Mouse (Mus musculus): ENCODE measurements around the gene Adamts6.

Adamts6 gene

DNA sequence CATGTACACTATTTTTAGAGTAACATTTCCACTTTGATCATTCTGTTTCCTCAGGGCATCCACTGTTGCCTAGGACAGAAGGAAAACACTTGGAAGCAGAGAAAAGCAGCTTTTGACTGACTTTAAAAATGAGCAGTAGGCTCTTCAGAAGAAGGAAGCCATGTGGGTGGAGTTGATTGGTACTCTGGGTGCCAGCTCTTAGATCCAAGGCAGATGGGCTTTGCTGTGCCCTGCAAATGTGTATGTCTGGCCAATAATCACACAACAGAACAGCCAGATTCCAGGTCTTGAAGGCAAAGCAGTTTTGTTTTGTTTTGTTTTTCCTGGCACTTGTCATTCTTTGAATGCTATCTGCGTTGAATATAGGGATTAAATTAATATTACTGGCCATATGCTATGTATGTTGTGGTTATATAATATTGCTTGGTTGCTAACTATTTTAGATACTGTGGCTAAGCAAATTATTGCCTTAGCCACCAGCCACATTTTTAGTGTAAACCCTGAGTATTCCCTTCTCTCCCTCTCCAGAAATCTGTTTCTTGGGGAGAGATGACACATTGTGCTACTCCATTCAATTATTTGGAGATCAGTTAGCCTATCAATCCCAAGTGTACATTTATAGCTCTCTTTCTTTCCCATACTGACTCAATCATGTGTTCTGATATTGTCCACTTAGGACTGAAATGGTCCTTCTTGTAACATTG is 165.8 kb downstream of the Adamts6 start:
- no peak for DNase-seq (ENCODE audit: low read depth in 1 of 2, low spot score in 2 of 2)

DNA sequence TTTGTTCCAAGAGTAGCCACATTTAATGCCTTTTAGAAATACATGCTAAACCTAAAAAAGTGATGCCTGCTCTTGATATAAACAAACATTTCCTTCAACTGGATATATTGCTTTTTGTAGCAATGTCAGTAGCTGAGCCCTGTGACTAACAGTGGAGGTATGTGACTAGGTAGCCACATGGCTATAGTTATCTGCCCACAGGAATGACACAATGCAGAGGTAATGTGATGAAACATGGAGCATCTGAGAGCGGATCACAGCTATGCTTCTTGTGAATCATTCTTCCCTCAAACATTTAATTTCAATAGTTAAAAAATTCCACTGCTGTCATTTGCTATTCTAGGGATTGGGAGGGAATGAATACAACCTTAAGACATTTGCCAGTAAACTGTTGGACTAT is 172.7 kb downstream of the Adamts6 start:
- no peak for DNase-seq (ENCODE audit: low read depth in 1 of 2, low spot score in 2 of 2)

DNA sequence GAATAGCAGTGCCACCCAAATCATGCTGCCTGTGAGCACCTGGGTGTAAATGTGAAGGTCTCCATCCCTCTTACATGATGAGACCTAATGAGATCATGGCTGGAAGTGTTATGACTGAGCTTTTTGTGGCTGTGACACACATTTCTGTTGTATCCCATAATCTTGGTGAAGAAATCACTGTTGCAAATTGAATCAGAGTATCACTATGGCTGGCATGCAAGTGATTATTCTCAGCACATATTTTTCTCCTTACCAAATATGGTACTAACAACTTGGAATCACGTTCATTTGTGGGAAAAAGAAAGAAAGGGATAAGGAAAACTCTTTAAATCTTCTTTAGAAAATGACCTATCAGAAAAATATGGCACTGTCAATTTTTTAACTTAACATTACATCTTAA is 180.4 kb downstream of the Adamts6 start:
- DNase-seq (ENCODE audit: low read depth in 1 of 2, low spot score in 2 of 2) = no peak

- DNase-seq (ENCODE audit: low read depth in 1 of 2, low spot score in 2 of 2) = no peak
Measured at GRCm38 (mm10) chr13:104476285-104476956, 188.8 kb downstream of the Adamts6 start.

DNA sequence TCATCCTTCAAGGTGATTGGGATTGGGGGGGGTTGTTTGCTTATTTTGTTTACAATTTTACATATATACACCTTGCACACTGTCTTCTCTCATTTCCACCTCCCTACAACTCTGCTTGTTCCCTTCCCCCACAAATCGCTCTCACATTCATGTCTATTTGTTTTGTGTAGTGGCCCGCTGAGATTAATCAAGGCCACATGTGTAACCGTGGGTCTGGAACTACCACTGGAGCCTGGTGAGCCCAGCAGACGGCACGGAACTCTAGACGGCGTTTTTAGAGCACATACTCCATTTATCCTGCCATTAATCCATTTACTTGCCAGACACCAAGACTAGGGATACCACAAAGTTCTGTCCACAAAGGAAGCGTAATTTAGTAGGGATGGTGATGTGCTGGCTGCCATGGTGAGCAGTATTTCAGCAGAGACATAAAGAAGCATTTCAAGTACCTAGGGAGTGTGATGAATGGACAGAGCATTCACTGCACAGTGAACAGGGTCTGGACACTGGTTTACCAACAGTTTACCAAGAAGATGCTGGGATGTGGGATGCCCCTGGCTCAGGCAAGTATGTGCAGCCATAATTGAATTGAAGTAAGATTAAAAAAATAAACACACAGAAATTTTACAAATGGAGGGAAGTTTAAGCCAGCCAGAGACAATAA is 194.9 kb downstream of the Adamts6 start:
- no peak for DNase-seq (ENCODE audit: low read depth in 1 of 2, low spot score in 2 of 2)

- DNase-seq (ENCODE audit: low read depth in 1 of 2, low spot score in 2 of 2) = no peak
Measured at GRCm38 (mm10) chr13:104483111-104483722, 195.6 kb downstream of the Adamts6 start.

DNA sequence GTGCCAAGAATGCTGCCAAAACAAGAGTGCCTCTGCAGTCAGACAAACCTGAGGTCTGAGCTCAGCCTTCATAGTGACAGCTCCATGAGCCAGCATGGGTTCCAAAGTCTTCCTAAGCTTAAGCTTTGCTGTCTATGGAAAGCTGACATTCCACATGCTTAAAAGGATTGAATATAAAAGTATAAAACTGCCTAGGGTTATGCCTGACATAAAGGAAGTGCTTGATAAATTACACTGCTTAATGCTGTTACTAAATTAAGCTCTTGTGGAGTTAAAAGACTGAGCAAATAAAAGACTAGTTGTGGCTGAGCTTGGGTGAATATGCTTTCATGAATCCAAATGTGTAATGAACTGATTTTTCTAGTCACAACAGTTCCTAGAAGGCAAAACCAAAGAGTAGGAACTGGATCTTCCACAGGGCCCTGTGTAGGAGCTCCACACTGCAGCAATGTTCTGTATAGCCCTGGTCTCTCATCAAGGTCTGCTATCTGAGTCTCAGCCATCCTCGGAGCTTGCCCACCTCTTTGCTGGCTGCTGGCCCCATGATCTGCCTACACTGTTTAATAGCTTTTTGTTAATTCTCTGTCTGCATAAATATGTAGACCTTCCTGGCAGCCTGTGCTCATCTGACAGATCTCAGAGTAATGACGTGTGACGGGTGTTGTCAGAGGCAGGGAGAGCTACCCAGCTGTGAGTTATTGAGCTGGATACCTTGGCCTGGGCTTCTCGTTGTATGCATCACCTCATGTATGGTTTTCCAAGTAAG is 203.6 kb downstream of the Adamts6 start:
- no peak for DNase-seq (ENCODE audit: low read depth in 1 of 2, low spot score in 2 of 2)

DNA sequence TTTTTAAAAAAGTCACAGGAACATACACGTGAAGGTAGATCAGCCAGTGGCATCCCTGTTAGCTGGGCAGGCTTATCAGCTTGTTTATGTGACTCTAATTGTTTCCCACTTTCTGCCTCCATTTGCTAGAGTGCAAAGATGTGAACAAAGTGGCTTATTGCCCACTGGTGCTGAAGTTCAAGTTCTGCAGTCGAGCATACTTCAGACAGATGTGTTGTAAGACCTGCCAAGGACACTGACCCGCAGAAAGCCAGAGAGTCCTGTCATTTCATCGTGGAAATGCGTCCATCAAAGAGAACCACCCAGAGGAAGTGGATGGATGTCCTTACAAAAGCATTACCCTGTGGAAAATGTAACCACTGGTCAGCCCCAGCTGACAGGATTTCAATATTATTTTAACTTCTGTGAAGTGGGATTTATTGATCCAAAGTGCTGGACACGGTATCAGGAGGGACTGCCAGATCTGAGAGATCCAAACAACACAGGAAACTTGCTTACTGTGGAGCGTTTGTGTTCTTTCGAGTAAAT is 205.9 kb downstream of the Adamts6 start:
- no peak for DNase-seq (ENCODE audit: low read depth in 1 of 2, low spot score in 2 of 2)

DNA sequence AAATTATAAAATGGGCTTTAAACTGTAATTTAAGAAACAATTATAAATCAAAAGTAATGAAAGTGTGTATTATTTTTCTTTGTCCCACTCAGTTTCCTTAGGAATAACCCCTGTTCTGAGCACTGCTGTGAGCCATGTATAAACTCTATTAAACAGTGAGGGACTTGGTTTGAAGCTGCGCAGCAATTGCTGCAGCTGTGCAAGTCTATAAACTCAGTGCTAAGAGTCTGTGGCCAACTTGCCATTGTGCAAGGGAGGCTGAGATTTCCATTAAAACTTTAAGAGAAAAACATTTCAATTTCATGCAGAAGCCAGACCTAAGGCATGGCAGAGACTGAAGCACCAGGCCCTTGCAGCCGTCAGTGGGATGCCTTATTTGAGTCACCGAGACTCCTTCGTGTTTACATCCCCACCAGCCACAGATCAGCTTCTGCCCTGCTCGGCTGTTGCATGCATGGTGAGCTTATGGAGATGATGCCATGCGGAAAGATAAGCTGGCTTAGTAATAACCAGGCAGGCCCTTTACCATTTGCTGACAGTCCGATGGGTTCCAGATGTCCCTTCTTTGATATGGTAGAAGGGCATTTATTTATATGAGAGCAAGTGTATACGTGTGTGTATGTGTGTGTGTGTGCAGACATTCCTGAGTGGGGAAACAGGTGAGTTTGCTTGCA is 206.7 kb downstream of the Adamts6 start:
- no peak for DNase-seq (ENCODE audit: low read depth in 1 of 2, low spot score in 2 of 2)

- DNase-seq (ENCODE audit: low read depth in 1 of 2, low spot score in 2 of 2) = no peak
Measured at GRCm38 (mm10) chr13:104497592-104497991, 210.0 kb downstream of the Adamts6 start.

GRCm38 (mm10) chr13:104498669-104499068 is 211.0 kb downstream of the Adamts6 start:
- no peak for DNase-seq (ENCODE audit: low read depth in 1 of 2, low spot score in 2 of 2)

- DNase-seq (ENCODE audit: low read depth in 1 of 2, low spot score in 2 of 2) = no peak
Measured at GRCm38 (mm10) chr13:104499116-104500040, 211.7 kb downstream of the Adamts6 start.

DNA sequence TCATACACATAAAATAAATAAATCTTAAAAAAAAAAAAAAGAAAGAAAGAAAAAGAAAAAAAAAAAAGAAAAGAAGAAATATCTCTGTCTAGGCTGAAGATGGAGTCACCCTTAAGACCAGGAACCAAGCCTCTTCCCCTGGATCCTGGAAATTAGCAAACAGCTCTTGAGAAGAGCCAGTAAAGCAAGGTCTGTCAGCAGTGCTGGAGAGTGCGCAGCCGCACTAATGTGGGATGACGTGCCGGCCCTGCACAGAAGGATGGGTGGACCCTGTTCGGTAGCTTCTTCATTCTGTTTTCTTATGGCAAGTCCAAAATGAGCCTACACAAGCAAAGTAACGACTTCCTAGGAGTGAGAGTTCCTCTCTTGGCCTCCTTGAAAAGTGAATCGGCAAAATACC is 214.8 kb downstream of the Adamts6 start:
- DNase-seq (ENCODE audit: low read depth in 1 of 2, low spot score in 2 of 2) = no peak

DNA sequence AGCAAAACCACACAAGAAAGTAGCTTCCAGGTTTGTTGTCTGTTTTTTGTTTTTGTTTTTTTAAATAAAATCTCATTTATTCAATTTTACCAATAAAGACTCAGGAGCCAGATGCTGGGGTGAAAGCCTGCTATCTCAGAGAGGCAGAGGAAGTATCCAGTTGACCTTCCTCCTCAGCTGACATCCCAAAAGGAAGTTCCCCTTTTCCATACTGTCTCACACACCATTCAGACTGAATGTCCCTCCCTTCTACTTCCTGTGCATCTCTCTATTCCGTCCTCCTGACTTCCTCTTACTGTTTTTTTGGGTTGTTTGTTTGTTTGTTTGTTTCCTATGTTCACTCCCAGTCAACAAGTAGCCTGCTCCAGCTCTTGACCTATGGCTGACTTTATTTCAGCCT is 216.4 kb downstream of the Adamts6 start:
- DNase-seq (ENCODE audit: low read depth in 1 of 2, low spot score in 2 of 2) = no peak

DNA sequence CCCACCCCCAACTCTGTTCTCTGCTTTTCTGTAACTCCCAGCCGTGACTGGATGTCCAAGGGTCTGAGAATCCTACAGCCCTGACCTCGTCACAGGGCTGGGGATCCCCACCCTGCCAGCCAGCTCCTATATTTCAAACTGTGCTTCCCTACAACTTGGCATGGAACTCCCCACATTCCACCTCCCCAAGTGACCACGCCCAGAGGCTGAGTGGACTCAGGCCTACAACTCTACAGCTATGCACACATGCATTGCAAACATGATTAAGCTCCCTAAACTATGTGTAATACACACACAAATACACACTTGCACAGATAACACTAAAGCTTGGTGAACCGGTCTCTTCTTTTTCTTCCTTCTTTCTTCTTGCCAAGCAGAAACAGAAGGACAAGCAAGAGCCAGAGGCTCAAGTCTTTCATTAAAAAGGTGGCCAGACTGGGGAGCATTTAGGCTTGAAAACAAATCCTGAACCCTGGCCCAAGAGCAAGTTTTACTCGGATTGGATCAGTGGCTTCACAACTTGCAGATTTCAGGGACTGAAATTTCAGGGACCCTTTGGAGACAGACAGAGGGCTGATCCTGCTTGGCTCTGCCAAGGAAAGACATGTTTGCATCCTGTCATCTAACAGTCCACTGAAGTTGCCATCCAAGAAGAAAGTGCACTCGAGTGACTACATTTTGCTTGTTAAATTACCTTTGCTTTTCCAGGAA is 218.7 kb downstream of the Adamts6 start:
- DNase-seq (ENCODE audit: low read depth in 1 of 2, low spot score in 2 of 2) = no peak

DNA sequence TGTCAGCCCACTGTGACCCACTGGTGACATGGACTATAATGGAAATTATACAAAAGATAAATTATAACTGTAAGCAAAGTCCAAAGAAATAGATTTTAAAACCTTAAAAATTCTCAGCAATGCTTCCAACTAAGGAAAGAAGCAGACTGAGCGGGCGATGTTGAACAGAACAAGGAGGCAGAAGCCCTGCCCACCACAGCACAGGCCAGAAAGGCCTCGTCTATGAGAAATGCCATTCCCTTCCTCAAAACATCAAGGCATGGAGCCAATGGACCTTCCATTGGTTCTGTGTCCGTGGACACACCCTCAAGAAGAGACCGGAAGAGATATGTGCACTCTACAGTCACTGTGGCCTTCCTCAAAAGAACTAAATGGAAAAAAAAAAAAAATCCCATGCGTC is 220.0 kb downstream of the Adamts6 start:
- no peak for DNase-seq (ENCODE audit: low read depth in 1 of 2, low spot score in 2 of 2)

GRCm38 (mm10) chr13:104509561-104510493 is 222.2 kb downstream of the Adamts6 start:
- DNase-seq (ENCODE audit: low read depth in 1 of 2, low spot score in 2 of 2) = no peak

DNA sequence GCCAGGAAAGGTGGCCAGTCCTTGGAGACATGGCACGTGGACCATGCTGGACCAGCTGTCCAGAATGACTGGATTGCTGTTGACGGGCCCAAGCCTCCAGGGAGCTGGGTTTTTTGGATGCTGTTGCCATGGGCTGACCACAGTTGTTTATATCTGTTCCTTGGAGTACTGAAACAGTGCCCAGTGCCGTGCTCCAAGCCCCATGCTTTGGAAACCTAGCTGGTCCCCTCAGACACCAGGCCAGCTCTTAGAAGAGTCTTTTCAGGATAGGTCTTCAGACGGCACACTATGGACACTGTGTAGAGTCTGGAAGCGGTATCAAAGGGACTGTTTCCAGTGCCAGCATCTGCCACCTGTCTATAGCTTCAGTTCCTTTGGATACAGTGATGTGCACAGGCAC is 223.1 kb downstream of the Adamts6 start:
- DNase-seq (ENCODE audit: low read depth in 1 of 2, low spot score in 2 of 2) = no peak

Measured in monocyte, adult 2 months (primary cell).